Mouse (Mus musculus): ENCODE data around the gene Scube3. TPM values are rescaled to one million over a fixed set of nuclear protein-coding genes. Genes with fewer than 3 reads are reported as not detected.

Gene Scube3
- 1 to 10 TPM; 1.1 to 2.1 TPM for total RNA-seq (2021)
- long read RNA-seq, experiment 1, full-length matches to known transcripts = 1 of 2 reads
- long read RNA-seq, experiment 1, partial matches to known transcripts = 0 of 2 reads
- long read RNA-seq, experiment 1, other reads (novel, unspliced or antisense) = 1 of 2 reads
- long read RNA-seq, experiment 2, full-length matches to known transcripts = 2 of 3 reads
- long read RNA-seq, experiment 2, partial matches to known transcripts = 0 of 3 reads
- long read RNA-seq, experiment 2, other reads (novel, unspliced or antisense) = 1 of 3 reads

DNA sequence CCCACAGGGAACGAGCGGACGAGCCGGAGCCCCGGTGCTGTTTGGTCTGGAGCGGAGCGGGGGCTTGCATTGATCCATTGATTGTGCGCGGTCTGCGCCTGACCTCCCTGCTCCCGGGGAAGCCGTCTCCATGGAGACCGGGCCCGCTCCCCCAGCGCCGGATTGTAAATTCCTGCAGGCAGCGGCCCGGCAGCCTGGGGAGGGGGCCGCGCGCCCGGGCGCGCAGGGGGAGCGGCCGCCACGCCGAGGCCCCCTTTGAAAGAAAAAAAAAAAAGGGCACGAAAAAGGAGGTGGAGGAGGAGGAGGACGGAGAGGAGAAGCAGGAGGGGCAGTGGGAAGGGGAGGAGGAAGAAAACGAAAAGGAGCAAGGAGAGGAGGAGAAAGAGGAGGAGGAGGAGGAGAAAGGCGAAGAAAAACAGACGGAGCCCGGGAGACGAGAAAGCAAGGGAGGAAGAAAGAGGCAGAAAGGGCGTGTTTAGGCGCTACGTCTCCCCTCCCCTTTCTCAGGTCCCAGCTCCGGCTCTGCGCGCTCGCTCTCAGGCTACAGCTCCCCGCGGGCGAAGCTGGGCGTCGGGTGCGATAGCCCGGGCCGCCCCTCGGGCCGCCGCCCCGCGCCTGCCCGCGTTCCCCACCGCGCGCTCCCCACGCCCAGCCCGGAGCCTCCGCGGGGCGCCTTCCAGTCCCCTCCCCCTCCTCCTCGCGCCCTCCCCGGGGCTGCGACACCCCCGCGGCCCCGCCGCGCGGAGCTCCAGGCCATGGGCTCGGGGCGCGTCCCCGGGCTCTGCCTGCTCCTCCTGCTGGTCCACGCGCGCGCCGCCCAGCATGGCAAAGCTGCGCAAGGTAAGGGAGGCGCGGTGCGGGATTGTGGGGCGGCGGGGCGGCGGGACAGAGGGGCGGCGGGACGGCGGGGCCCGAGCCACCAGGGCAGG, at the start of gene Scube3:
Gene Scube3, plus strand, starts transcription at position 371 of the 929 bp plus-strand sequence.
- intact Hi-C loops (cut with DNase I) = loop anchor here (1.0 kb wide), 1 partner anchor 43 kb away; no protein-coding TSS in a partner anchor
- no peak for DNase-seq (ENCODE audit: low spot score in 2 of 2)

DNA sequence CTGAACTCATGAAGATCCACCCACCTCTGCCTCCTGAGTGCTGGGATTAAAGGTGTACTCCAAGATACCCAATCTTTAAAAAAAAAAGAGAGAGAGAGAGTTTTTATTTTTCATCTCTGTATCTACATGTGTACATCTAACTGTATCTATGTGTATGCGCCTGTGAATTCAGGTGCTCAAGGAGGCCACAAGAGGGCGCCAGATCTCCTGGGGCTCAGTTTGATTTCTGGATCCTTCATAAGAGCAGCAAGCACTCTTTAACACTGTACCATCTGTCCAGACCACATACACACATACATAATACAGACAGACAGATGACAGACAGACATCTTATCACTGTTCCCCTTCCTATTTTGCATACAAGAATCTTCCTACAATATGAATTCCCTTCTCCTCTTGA, 49.6 kb upstream of the Scube3 start:
- intact Hi-C loops (cut with DNase I) = no loop called here
- DNase-seq (ENCODE audit: low spot score in 2 of 2) = no peak

DNA sequence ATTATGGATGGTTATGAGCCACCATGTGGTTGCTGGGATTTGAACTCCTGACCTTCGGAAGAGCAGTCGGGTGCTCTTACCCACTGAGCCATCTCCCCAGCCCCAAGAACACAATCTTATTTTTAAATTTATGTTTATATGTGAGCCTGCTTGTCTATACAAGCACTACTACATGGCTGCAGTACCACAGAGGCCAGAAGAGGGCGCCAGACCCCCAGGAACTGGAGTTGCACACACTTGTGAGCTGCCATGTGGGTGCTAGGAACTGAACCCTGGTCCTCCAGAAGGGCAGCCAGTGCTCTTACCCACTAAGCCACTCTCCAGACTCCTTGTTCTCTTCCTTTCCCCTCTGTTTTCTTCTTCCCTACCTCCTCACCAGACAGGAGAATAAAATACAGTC, 48.1 kb upstream of the Scube3 start:
- intact Hi-C loops (cut with DNase I) = no loop called here

DNA sequence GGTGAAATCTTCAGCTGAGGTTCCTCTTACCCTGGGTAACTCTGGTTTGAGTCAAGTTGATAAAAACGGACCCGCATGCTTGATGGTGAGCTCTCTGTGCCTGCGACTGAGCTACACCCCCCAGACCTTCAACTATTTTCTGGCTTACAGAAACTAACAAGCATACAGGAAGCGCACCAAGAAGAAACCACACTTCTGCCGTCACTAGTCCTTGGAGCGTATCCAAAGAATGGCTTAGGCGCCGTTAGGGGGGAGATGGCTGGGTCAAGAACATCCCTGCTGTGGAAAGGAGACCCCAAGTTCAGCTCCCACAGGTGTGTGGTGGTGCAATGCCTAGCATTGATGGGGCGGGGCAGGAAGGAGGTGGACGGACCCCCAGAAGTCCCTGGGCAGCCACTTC, 45.5 kb upstream of the Scube3 start:
- intact Hi-C loops (cut with DNase I) = no loop called here
- no peak for DNase-seq (ENCODE audit: low spot score in 2 of 2)

More for the DNA sequence above, 48.1 kb upstream of the Scube3 start:
- DNase-seq (ENCODE audit: low spot score in 2 of 2) = no peak

DNA sequence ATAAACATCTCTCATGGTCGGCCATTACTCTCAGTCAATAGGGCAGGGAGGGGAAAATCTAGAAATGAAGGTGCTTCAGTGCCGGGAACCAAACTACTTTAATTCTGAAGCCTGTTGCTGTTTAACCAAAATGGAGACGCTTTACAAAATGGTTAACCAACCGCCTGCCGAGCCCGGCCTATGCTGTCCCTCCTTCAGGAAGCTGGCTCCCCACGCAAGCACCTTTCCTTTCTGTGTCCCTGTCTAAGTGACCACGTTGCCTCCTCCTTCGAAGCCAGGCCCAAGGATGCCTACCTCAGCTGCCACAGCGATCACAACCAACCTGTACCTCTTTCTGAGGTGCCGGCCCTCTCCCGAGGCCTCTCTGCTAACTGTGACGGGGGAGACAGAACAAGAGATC, 44.6 kb upstream of the Scube3 start:
- no peak for DNase-seq (ENCODE audit: low spot score in 2 of 2)
- intact Hi-C loops (cut with DNase I) = no loop called here

DNA sequence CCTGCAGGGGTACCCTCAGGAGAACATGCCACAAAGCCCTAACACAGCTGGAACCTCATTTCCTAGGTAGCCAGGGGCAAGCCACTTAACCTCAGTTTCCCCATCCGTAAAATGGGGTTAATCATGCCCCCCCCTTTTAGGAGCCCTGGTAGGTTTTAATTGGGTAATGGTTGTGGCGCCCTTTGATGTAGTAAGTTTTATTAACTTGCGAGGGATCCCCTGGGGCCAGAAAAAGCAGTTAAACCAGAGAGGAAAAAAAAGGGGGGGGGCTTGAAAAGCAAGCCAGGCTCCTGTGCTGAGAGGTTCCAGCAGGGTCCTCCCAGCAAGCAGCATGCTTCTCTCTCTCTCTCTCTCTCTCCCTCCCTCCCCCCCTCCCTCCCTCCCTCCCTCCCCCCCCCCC, 42.9 kb upstream of the Scube3 start:
- no peak for DNase-seq (ENCODE audit: low spot score in 2 of 2)
- intact Hi-C loops (cut with DNase I) = loop anchor here (1.0 kb wide), 1 partner anchor 42 kb away; no protein-coding TSS in a partner anchor

DNA sequence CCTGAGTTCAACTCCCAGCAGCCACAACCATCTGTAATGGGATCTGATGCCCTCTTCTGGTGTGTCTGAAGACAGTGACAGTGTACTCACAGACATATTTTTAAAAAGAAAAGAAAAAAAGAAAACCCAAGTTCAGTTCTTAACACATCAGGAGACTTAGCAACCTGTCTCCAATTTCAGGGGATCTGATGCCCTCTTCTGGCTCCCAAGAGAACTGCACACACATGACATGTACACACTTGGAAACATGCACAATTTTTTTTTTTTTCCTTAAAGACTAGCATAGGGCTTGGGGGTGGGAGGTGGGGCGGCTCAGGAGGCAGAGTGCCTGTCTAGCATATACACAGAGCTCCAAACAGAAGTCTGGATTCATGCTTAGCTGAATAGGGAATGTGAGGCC, 41.3 kb upstream of the Scube3 start:
- intact Hi-C loops (cut with DNase I) = no loop called here

DNA sequence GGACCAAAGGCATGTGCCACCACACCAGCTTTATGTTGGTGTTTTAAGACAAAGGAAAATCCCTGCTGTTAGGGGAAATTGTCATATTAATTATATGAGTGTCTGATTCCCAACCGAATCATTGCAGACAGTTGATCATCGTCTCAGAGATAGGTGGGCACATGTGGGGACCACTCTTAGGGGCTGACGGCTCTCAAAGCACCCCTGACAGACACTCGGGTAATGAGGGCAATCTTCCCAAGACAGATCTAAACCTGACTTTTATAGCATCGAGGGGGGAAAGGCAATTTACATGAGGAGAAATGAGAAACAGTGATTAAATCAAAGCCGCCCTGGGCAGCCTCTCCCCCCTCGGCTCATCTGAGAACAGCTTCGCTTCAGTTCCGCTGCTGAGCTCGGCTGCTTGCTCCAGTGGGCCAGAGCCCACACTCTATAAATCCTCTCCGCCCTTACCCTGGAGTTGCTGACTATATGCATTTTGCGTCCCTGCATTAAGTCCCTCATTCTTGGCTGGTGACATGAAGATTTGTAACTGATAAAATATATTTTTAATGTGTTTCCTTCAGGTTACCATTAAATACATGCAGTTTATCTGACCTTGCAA, 40.6 kb upstream of the Scube3 start:
- no peak for DNase-seq (ENCODE audit: low spot score in 2 of 2)
- intact Hi-C loops (cut with DNase I) = no loop called here

More for the DNA sequence above, 41.3 kb upstream of the Scube3 start:
- DNase-seq (ENCODE audit: low spot score in 2 of 2) = no peak

DNA sequence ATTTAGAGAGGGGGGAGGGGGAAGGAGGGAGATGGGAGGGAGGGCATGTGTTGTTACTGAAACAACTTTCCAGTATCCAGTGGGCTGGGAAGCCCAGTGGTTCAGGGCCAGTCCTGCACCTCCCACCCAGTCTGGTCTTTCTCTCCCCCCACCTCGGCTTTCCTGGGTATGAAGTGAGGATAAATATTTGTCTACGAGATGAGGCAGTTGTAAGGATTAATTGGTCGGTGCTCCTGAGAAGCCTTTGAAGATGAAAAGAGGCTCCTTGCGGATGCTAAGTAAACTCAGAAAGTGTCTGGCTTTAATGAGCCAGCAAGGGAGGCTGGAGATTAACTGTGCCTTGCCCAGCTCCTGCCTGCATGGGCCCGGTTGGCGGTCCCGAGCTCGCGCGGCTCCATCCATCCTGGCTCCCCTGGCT, 40.0 kb upstream of the Scube3 start:
- no peak for DNase-seq (ENCODE audit: low spot score in 2 of 2)
- intact Hi-C loops (cut with DNase I) = no loop called here

DNA sequence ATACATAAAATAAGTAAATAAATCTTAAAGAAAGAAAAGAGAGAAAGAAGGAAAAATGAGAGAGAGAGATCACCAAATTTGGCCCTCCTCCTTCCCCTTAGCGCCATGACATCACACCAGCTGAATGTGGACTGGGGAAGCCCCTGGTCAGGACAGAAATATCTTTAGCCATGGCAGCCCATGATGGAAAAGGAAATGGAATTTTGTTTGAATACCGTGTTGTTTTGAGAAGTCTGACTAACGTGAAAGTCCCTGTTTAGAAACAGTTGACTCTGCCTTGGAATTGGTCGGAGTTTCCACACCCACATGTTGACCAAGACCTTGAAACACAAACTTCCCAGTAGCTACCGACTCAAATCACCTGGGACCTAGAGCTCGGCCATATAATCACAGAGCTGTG, 37.5 kb upstream of the Scube3 start:
- DNase-seq (ENCODE audit: low spot score in 2 of 2) = no peak
- intact Hi-C loops (cut with DNase I) = no loop called here

DNA sequence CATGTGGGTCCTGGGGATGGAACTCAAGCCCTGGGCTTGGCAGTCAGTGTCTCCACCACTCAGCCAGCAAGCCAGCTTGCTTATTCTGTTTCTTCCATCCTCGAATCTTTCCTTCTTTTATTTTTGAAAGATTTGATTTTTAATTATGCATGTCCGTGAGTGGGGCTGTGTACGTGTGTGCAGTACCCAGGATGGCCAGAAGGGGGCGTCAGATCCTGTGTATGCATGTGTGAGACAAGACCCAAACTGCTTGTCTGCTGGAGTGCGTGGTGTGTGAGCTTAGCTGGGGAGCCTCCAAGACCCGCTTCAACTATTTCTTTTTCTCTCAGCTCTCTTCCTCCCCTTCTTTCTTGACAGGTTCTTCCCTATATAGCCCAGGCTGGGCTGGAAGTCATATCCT, 35.6 kb upstream of the Scube3 start:
- intact Hi-C loops (cut with DNase I) = no loop called here
- DNase-seq (ENCODE audit: low spot score in 2 of 2) = peak in 1 of 2 experiments; percentile 39

DNA sequence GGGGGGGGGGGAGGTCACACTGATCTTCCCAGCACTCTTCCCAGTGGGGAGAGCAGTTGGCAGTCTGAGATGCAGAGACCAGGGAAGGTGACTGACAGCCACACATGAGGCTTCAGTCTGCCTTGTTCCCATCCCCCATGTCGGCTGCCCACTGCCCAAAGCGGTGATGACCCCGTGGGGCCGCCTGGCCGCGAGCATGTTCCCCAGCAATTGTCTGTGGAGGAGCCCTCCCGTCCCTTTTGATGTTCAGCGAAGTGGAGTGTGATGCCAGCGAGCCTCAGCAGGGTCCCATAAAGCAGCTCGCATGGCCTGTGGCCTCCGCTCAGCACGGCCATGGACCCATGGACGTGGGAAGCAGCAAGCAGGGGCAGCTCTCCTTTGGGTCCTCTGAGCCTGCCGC, 34.7 kb upstream of the Scube3 start:
- DNase-seq (ENCODE audit: low spot score in 2 of 2) = no peak
- intact Hi-C loops (cut with DNase I) = no loop called here

DNA sequence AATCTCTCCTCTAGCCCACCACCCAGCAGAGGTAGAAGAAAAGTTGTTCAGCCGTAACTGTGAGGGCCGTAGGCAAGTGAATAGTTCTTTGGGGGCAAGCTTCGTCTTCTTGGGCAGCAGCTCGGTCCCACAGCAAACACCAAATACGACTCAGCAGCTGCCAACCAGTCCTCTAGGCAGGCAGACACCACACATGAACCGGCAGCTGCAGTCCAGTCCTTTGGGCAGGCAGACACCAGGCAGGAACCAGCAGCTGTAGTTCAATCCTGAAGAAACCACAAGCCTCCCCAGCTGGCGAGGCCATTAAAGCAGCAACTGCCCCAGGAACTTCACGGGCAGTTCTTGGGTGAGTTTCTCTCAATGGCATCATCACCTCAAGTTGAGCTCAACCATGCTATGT, 29.7 kb upstream of the Scube3 start:
- no peak for DNase-seq (ENCODE audit: low spot score in 2 of 2)
- intact Hi-C loops (cut with DNase I) = no loop called here

DNA sequence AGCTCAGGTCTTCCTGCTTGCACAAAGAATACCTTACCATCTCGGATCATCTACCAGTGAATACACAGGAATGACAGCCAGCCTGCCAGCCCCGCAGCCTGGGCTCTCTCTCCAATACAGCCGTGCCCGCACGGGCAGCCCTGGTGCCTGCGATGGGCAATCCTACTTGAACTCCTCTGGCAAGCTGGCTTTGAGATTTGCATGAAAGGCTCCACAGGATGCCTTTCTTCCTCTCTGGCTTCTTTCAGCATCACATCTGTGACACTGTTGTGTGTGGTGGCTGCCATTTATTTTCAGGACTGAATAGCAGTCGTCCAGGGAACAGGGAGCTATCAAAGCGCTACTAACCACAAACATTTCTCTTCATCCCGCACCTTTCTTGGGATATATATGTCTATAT, 25.6 kb upstream of the Scube3 start:
- no peak for DNase-seq (ENCODE audit: low spot score in 2 of 2)
- intact Hi-C loops (cut with DNase I) = no loop called here

DNA sequence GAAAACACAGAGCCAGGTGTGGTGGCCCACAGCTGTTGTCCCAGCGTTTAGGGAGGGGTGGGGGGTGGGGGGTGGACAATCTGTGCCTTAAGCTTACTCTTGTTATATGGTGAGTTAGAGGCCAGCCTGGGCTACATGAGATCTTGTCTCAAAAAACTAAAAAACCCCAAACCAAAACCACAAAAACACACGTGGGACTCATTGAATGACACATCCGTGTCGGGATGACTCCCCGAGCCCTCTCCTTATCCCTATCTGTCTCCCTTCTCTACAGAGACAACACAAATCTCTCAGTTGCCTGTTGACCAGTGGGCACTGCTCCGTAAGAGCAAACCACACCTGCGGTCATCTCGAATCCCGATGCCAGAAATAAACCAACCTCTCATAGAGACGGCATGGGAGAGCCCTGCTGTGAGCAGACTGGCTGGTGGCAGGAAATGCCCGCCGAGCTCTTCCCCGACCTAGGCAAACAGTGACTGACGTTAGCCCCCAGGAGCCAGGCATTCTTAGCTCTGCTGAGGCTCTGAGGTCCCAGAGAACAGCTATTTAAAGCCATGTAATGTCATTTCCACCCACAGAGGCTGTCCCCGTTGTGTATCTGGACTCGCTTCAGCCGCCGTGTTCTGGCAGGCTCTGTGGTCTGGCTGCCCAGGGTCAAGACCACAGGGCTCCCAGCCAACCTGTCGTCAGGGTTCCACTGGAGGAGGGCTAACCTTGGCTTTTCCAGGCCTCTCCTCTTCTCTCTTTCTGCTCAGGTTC, 24.3 kb upstream of the Scube3 start:
- DNase-seq (ENCODE audit: low spot score in 2 of 2) = no peak
- intact Hi-C loops (cut with DNase I) = no loop called here

DNA sequence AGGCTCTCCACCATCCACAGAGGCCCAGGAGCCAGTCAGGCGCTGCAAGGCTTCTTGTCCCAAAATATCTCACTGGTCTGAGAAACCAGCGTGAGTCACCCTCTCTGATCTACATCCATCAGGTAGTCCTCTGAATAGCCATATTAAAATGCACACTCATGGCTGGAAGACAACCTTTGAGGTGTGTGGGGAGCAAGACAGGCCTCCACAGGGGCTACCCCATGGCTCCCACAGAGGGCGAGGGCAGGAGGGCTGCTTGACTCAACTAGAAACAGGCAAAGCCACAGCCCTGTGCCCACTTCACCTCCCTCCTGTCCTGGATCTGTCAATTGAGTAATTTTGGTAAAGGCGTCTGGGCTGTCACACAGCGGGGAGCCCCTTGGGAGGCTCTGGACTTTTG, 21.5 kb upstream of the Scube3 start:
- intact Hi-C loops (cut with DNase I) = no loop called here
- no peak for DNase-seq (ENCODE audit: low spot score in 2 of 2)

DNA sequence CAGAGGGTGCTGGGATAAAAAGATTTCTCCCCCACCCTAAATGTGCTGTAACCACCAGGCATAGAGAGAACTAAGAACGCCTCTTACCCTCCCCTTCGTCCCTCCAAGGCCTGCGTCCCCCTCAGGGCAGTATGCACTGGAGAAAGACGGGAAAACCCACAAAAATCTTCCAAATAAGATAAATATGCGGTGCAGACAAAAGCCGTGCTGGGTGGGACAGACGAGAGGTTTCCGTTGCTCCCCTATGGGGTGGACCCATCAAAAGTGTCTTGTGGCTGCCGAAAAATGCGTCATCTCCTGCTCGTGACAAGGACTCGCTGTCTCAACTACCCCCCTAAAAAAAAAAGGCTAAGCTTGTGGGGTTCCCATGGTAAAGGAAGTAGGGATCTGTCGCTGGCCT, 19.0 kb upstream of the Scube3 start:
- DNase-seq (ENCODE audit: low spot score in 2 of 2) = no peak
- intact Hi-C loops (cut with DNase I) = no loop called here

DNA sequence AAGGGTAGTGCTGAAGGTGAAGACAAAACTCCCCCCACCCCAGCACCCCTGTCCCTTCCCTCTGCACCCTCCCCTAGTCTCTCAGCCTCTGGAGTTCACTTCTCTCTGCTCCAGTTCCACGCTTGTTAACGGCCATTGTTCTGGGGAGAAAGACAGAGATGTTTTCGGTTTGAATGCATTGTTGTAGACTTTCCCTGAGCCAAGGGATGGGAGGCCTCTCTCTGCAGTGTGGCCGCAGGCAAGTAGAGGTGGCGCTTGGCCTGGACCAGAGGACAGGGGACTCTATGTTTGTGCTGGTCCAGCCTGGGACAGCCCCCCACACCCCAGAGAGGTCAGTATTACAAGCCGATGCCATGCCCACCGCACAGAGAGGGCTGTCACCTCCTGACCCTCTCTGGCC, 18.3 kb upstream of the Scube3 start:
- no peak for DNase-seq (ENCODE audit: low spot score in 2 of 2)
- intact Hi-C loops (cut with DNase I) = no loop called here

DNA sequence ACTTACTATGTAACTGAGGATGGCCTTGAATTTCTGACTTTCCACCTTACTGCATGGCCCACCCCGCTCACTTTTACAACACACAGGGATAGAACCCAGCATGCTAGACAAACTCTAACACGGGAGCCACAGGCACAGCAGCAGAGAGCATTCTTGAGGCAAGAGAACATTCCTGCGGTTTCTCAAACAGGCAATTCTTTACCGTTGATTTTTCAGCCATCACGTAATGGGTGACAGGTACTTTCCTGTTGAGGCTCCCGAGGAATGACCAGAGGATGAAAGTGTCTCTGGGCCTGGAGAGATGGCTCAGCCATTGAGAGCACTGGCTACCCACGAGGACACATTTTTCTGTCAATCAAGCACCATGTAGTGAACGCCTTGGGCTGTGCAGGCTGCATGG, 17.6 kb upstream of the Scube3 start:
- no peak for DNase-seq (ENCODE audit: low spot score in 2 of 2)
- intact Hi-C loops (cut with DNase I) = no loop called here

DNA sequence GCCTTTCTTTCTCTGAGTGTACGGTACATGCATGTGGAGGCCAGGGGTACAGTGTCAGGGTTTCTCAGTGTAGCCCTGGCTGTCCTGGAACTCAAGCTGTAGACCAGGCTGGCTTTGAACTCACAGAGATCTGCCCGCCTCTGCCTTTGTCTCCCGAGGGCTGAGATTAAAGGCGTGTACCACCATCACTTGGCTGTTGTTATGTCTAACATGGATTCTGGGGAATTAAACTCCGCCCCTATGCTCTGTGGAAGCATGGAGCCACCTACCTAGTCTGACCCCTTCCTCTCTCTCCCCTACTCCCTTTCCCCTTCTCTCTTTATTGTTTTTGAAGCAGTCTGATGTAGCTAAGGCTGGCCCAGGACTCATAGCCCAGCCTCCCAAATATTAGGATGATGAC, 12.1 kb upstream of the Scube3 start:
- no peak for DNase-seq (ENCODE audit: low spot score in 2 of 2)
- intact Hi-C loops (cut with DNase I) = no loop called here
